Mouse (Mus musculus): ENCODE results near the gene Gpr33. TPM values are rescaled to one million over a fixed set of nuclear protein-coding genes. Genes with fewer than 3 reads are reported as not detected.

Gene Gpr33
- not detected in 2 replicates for polyA plus RNA-seq (2016; fragmentation: Nextera tagmentation; extraction: Ambion mirVana)

DNA sequence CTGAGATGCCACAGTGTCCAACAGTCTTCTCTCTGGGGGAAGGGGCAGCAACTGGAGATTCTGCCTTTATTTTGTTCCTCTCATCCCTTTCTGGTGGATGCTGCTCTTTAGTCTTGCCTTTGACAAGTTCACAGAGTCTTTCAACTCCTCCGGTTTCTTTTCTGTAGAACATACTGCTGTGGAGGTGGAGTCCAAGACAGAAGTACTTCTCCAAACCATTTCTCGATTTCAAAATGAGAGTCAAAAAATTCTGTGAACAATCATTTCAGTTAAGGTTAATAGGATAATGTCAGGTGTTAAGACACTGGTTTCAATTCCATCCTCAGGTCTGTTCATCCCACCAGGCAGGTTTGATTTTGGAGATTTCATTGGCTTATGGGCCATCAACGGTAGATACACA lies at the start of gene Gpr33:
Gpr33 (minus strand) TSS at position 101 of the 400 bp plus-strand sequence.
- no peak within 1 kb of the TSS for H3K27ac ChIP-seq
- no peaks in the 10 kb centered on the region; the same call in 1 of the 2 replicates for H3K4me1 ChIP-seq (replicated peaks)
- no peaks in the 10 kb centered on the region for H3K9me3 ChIP-seq
- 92% methylated on average over 3 of the region's 3 CpGs for WGBS
- H3K36me3 ChIP-seq = no peaks in the 10 kb centered on the region
- no peak within 1 kb of the TSS for H3K4me3 ChIP-seq
- no peak for DNase-seq (ENCODE audit: low spot score)
- H3K27me3 ChIP-seq (ENCODE audit: insufficient read depth, poor library complexity, severe bottlenecking) = no peaks in the 10 kb centered on the region

DNA sequence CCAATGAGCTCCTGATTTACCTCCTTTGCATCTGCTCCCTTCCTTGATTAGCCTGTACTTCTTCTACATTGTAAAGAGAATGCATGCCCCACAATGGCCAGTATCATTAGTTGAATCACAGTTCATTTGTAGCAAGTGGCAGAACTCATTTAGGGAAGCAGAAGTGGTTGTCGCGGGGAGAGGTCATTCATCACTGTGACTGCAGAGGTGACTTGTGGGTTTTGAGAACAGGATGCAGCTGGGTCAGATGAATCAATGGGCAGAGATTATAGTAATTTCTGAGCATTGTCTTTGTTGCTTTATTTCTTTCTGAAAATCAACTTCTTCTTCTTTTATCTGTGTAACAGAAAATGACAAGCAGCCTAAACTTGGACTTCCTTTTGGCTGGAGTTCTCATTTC lies 21.5 kb upstream of the Gpr33 start:
- Histone ChIP-seq H3K4me3 (no peak overlapping the region), H3K27me3 (ENCODE audit: insufficient read depth, poor library complexity, severe bottlenecking) (no peaks in the 10 kb centered on the region), H3K4me1 (replicated peaks) (no peaks in the 10 kb centered on the region), H3K36me3 (no peaks in the 10 kb centered on the region), H3K9me3 (no peaks in the 10 kb centered on the region), H3K27ac (no peak overlapping the region)
- DNase-seq (ENCODE audit: low spot score) = no peak
- 85% methylated on average over 2 of the region's 2 CpGs for whole genome bisulfite sequencing

DNA sequence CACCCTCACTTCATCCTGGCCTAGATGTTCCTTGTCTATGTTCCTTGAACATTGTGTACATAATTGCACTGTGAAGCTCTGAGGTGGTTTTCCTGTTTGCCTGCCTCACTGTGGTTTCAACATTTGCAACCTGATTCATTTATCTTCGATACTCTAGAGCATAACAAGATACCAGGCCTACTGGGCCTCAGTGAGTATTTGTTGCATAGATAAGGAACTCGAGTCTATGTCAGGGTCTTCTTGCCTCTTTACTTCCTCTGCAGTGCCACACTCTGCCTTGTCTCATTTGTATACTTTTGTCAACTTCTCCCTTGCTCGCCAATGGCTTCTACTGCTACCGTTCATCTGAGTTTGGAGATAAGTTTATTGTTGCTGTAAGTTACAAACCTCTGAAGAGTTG lies 18.5 kb upstream of the Gpr33 start:
- Histone ChIP-seq H3K4me1 (replicated peaks) (no peaks in the 10 kb centered on the region), H3K9me3 (no peaks in the 10 kb centered on the region), H3K4me3 (no peak overlapping the region), H3K27ac (no peak overlapping the region), H3K36me3 (no peaks in the 10 kb centered on the region), H3K27me3 (ENCODE audit: insufficient read depth, poor library complexity, severe bottlenecking) (no peaks in the 10 kb centered on the region)
- 89% methylated on average over 4 of the region's 4 CpGs for WGBS
- DNase-seq (ENCODE audit: low spot score) = no peak

DNA sequence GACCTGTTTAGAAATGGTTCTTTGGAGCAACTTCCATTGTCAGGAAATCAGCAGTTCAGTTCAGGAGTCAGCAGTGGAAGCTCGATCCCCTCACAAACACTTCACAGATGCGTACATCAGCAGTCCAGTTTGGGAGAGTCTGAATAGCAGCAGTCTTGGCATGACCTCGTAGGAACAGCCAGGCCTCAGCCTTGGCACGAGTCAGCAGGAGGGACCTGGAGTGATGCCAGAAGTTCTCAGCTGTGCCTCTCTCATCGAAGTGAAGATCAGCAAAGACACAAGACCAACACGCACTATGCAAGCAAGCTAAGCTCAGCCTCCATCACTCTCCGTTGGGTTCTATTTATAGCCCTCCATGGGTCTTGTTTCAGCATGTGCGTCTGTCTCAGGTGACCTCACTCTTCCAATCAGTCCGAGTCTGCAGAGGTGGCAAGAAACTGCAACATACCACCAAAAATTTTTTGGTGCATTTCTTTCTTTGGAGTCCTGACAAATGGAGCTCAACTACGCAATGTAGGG lies 15.0 kb upstream of the Gpr33 start:
- no peak for DNase-seq (ENCODE audit: low spot score)
- no peak overlapping the region for H3K4me3 ChIP-seq
- no peaks in the 10 kb centered on the region for H3K36me3 ChIP-seq
- H3K9me3 ChIP-seq = no peaks in the 10 kb centered on the region
- no peaks in the 10 kb centered on the region for H3K4me1 ChIP-seq (replicated peaks)
- H3K27ac ChIP-seq = no peak overlapping the region
- WGBS = 90% methylated on average over 10 of the region's 10 CpGs
- H3K27me3 ChIP-seq (ENCODE audit: insufficient read depth, poor library complexity, severe bottlenecking) = no peaks in the 10 kb centered on the region

DNA sequence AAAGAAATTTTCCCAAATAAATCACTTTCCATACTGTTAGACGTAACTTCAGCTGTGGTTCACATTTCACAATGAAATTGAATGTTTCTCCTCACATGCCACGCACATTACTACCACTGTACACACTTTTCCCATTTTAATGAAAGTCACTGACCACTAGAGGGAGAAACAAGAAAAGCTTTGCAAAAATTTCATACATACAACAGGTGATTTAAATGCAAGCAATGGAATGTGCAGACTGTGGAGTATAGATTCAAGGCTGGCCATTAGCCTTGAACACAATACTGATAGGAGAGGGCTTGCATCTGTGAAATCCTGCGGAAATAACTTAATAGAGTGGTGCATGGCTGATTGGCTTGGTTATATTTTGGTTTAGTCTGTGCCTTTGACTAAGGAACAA lies 10.5 kb upstream of the Gpr33 start:
- Histone ChIP-seq H3K4me1 (replicated peaks) (no peaks in the 10 kb centered on the region), H3K36me3 (no peaks in the 10 kb centered on the region), H3K27ac (no peak overlapping the region), H3K9me3 (no peaks in the 10 kb centered on the region), H3K27me3 (ENCODE audit: insufficient read depth, poor library complexity, severe bottlenecking) (no peaks in the 10 kb centered on the region), H3K4me3 (no peak overlapping the region)
- DNase-seq (ENCODE audit: low spot score) = no peak
- WGBS = 73% methylated on average over 3 of the region's 3 CpGs

DNA sequence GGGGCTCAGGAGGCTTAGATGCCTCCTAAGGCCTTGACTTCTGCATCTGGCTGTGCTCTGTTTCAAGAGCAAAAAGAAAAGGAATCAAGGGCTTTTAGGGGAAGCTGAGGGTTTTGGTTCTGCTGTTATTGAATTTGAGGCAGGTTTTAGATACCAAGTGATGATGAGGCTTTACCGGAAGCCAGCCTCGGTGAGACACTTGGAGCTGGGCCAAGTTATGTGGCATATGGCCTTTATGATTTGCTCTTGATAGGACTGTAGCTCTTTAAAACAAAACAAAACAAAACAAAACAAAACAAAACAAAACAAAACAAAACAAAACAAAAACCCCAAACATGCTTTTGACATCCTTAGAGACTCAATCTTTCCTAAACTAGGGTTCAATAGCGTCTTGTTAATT lies 7.1 kb upstream of the Gpr33 start:
- 93% methylated on average over 3 of the region's 3 CpGs for WGBS
- Histone ChIP-seq H3K4me3 (no peak overlapping the region), H3K9me3 (no peaks in the 10 kb centered on the region), H3K27me3 (ENCODE audit: insufficient read depth, poor library complexity, severe bottlenecking) (no peaks in the 10 kb centered on the region), H3K27ac (no peak overlapping the region), H3K4me1 (replicated peaks) (no peaks in the 10 kb centered on the region), H3K36me3 (no peaks in the 10 kb centered on the region)
- DNase-seq (ENCODE audit: low spot score) = no peak

DNA sequence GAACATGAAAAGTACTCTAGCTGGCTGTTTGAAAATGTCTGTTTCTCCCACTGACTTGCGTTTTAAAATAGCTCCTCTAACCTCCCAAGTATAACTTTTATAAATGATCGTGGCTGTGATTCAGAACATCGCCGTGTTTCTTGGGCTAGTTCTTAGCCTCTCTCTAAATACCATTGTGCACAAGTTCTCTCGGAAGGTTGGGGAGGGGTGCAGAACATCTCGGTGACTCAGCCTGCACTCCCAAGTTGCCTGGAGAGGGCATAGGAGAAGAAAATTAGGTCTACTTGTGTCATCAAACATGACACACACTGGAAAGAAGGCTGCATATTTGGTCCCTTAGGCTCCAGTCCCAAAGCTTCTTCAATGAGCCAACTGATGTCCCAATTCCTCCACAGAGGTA lies 4.4 kb upstream of the Gpr33 start:
- WGBS = 90% methylated on average over 6 of the region's 6 CpGs
- H3K9me3 ChIP-seq = no peaks in the 10 kb centered on the region
- H3K4me3 ChIP-seq = no peak overlapping the region
- H3K27me3 ChIP-seq (ENCODE audit: insufficient read depth, poor library complexity, severe bottlenecking) = no peaks in the 10 kb centered on the region
- no peaks in the 10 kb centered on the region for H3K36me3 ChIP-seq
- H3K4me1 ChIP-seq (replicated peaks) = no peaks in the 10 kb centered on the region
- no peak for DNase-seq (ENCODE audit: low spot score)
- H3K27ac ChIP-seq = no peak overlapping the region

DNA sequence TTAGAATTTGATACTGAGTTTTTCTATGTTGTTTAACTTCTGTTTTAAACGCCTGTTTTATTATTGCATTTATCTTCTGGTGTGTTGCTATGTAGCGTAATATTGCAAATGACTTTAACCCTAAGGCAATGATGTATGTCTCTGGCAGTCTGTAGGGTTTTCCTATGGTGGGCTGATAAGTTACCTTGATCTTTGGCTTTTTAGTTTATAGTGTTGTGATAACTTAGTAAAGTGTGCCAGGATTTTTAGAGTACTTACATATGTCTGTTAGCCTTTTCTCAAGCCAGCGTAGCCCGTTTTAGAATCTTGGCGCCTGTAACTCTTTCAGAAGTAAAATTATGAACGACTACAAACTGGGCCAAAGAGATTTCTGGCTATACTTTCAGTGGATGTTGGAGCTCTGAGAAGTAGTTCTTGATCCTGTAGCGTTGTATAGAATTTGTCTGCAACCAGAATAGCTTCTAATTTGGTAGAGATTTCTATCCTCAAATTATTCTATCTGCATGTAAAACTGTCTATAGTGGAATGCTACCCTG lies 13.3 kb downstream of the Gpr33 start:
- Histone ChIP-seq H3K27ac (no peak overlapping the region), H3K27me3 (ENCODE audit: insufficient read depth, poor library complexity, severe bottlenecking) (no peaks in the 10 kb centered on the region), H3K36me3 (no peaks in the 10 kb centered on the region), H3K4me1 (replicated peaks) (peaks cover 11% of the 10 kb centered on the region), H3K4me3 (no peak overlapping the region), H3K9me3 (no peaks in the 10 kb centered on the region)
- DNase-seq (ENCODE audit: low spot score) = no peak
- 93% methylated on average over 7 of the region's 7 CpGs for WGBS

DNA sequence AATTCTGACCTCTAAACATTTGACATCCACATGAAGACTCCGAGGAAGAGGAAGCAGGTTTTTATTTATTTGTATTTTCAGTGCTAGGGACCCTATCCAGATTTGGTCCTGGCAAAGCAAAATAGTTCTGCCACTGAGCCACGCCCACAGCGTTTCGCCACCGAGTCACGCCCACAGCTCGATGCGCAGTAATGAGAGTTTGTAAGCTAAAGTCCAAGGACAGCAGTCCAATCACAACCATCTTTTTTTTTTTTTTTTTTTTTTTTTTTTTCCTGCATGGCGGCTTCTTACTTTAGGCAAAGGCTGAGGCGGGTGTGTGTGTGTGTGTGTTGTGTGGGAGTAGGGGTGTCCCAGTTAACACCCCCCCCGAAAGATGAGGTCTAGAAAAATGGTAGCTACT lies 13.8 kb downstream of the Gpr33 start:
- H3K36me3 ChIP-seq = no peaks in the 10 kb centered on the region
- peaks cover 13% of the 10 kb centered on the region for H3K4me1 ChIP-seq (replicated peaks)
- no peaks in the 10 kb centered on the region for H3K27me3 ChIP-seq (ENCODE audit: insufficient read depth, poor library complexity, severe bottlenecking)
- H3K4me3 ChIP-seq = no peak overlapping the region
- H3K27ac ChIP-seq = no peak overlapping the region
- no peak for DNase-seq (ENCODE audit: low spot score)
- no peaks in the 10 kb centered on the region for H3K9me3 ChIP-seq
- 85% methylated on average over 11 of the region's 11 CpGs for WGBS

DNA sequence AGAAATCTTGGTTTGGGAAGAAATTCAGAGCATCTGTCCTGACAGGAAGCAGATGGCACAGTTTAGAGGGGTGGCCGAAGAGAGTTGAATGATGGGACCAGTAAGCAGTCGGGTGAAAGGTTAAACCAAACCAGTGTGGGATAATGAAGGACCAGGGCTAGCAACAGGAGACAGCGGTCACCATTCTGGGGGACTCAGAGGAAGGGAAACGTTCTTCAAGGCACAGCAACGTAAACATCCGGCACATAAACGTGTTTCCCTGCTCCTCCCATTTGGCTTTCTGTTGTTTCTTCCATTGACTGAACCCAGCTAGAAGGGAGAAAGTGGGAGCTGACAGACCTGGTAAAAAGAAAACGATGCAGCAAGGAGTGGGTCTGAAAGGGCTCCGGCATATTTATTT lies 14.6 kb downstream of the Gpr33 start:
- no peak overlapping the region for H3K4me3 ChIP-seq
- peak overlapping the region; percentile 26; the same call in 1 of the 2 replicates for H3K27ac ChIP-seq
- WGBS = 54% methylated on average over 9 of the region's 9 CpGs
- no peaks in the 10 kb centered on the region for H3K9me3 ChIP-seq
- no peaks in the 10 kb centered on the region for H3K27me3 ChIP-seq (ENCODE audit: insufficient read depth, poor library complexity, severe bottlenecking)
- peak; percentile 11 for DNase-seq (ENCODE audit: low spot score)
- H3K4me1 ChIP-seq (replicated peaks) = peaks cover 13% of the 10 kb centered on the region
- H3K36me3 ChIP-seq = no peaks in the 10 kb centered on the region

DNA sequence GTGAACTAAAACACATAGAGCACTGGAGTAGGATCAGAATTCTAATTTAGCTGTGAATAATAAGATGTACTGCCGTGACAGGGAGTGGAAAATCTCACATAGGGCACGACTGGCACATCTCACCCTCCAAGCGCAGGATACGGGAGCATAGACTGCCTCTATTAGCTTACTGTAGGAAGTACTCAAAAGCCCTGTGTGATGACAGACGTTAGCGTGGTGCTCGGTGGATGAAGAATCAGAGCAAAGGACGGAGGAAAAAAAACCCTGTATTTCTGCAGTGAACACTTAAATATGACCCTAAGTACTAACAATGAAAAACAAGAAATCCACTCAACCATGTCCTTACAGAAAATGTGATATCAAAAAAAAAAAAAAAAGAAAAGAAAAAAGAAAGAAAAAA lies 15.7 kb downstream of the Gpr33 start:
- H3K27me3 ChIP-seq (ENCODE audit: insufficient read depth, poor library complexity, severe bottlenecking) = no peaks in the 10 kb centered on the region
- whole genome bisulfite sequencing = 88% methylated on average over 8 of the region's 8 CpGs
- no peak overlapping the region for H3K27ac ChIP-seq
- no peak for DNase-seq (ENCODE audit: low spot score)
- H3K36me3 ChIP-seq = no peaks in the 10 kb centered on the region
- H3K9me3 ChIP-seq = no peaks in the 10 kb centered on the region
- peaks cover 13% of the 10 kb centered on the region for H3K4me1 ChIP-seq (replicated peaks)
- H3K4me3 ChIP-seq = no peak overlapping the region

DNA sequence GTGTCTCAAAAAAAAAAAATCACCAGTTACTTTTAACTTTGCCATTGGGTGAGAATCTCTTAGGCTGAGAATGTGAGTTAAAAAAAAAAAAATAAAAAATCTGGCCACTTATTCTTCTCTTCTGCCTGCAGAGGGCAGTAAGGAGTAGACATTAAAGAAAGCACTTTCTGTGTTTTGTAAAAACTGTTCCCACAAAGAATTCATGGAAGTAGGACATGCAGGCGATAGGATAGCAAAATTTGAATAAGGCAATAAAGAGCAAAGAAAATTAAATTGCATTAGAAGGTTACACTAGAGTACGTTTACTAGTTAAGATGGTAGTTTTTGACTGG lies 17.3 kb downstream of the Gpr33 start:
- no peak for DNase-seq (ENCODE audit: low spot score)
- H3K36me3 ChIP-seq = no peaks in the 10 kb centered on the region
- peak overlapping the region; percentile 62; the same call in 1 of the 2 replicates for H3K27ac ChIP-seq
- H3K4me3 ChIP-seq = no peak overlapping the region
- peaks cover 18% of the 10 kb centered on the region for H3K4me1 ChIP-seq (replicated peaks)
- no peaks in the 10 kb centered on the region for H3K9me3 ChIP-seq
- WGBS = 62% methylated on average over 2 of the region's 2 CpGs
- H3K27me3 ChIP-seq (ENCODE audit: insufficient read depth, poor library complexity, severe bottlenecking) = no peaks in the 10 kb centered on the region

DNA sequence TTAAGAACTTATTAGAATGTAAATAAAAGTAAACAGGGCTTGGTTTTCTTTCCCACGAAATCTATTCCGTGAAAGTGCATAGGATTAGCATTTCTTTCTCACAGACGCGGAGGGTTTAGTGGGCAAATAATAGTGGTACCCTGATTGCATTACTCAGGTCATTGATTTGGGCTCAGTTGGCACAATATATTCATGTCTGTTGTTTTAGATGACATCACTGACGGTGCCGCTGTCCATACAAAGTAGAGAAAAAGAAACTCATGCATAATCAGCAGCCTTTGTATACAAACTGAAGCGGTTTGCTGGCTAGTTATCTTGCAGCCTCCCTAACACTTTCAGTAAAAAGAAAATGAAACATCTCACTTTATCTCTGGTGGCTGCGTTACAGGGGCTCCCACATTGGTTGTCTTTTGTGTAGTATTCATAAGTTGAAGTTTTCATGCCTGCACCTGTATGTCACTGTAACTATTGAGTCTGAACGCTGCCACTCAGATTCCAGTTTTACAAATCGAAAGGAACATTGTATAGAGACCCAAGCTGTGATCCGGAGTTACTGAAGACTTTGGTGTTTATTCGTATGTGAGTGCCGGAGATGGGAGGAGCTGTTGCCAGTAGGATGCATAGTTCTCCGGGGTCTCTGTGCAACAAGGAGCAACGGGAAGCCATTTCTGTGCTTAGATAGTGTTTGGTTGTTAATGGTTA lies 17.8 kb downstream of the Gpr33 start:
- 61% methylated on average over 15 of the region's 15 CpGs for WGBS
- peak overlapping the region; percentile 37; the same call in 1 of the 2 replicates for H3K27ac ChIP-seq
- H3K4me3 ChIP-seq = peak overlapping the region; percentile 26; the same call in 1 of the 2 replicates
- H3K27me3 ChIP-seq (ENCODE audit: insufficient read depth, poor library complexity, severe bottlenecking) = no peaks in the 10 kb centered on the region
- H3K9me3 ChIP-seq = no peaks in the 10 kb centered on the region
- H3K36me3 ChIP-seq = no peaks in the 10 kb centered on the region
- peak; percentile 4 for DNase-seq (ENCODE audit: low spot score)
- peaks cover 23% of the 10 kb centered on the region for H3K4me1 ChIP-seq (replicated peaks)

All from hindbrain, embryonic 10.5 days (tissue).